Mouse (Mus musculus) liver, embryonic 12.5 days (tissue): Measurements from ENCODE around the gene Tmem218. TPM values are rescaled to one million over a fixed set of nuclear protein-coding genes. Genes with fewer than 3 reads are reported as not detected.

Source experiments
- ATAC-seq: fragments of 200-750 bp; cut with Nextera tagmentation; 2 replicates; pipeline ENCODE4 v1.8.0; 2017; ENCODE audit warnings: moderate number of reproducible peaks, mild to moderate bottlenecking, moderate library complexity
- H3K27ac ChIP-seq: fragments of 300-500 bp; sonication (generic); 2 replicates; pipeline ENCODE4 v1.5.1; 2016; ENCODE audit warnings: mild to moderate bottlenecking
- H3K27me3 ChIP-seq: fragments of 300-500 bp; sonication (generic); replicated peaks from 2 replicates; pipeline ENCODE4 v1.6.1; 2016; ENCODE audit warnings: mild to moderate bottlenecking, moderate library complexity
- H3K36me3 ChIP-seq: fragments of 300-500 bp; sonication (generic); 2 replicates; pipeline ENCODE4 v1.6.1; 2016; ENCODE audit warnings: mild to moderate bottlenecking, moderate library complexity
- H3K4me1 ChIP-seq: fragments of 300-500 bp; sonication (generic); 2 replicates; pipeline ENCODE4 v1.6.1; 2016
- H3K4me2 ChIP-seq: fragments of 300-500 bp; sonication (generic); 2 replicates; pipeline ENCODE4 v1.6.1; 2016; ENCODE audit warnings: mild to moderate bottlenecking, moderate library complexity
- H3K4me3 ChIP-seq: fragments of 300-500 bp; sonication (generic); 2 replicates; pipeline ENCODE4 v1.5.1; 2016; ENCODE audit warnings: mild to moderate bottlenecking, moderate library complexity
- H3K9ac ChIP-seq: fragments of 300-500 bp; sonication (generic); 2 replicates; pipeline ENCODE4 v1.6.1; 2016; ENCODE audit warnings: mild to moderate bottlenecking, moderate library complexity
- H3K9me3 ChIP-seq: fragments of 300-500 bp; sonication (generic); replicated peaks from 2 replicates; pipeline ENCODE4 v1.6.1; 2016; ENCODE audit warnings: mild to moderate bottlenecking, moderate library complexity
- WGBS: fragments of 180-500 bp; shearing (Covaris S2); methylation state at CpG from one replicate; pipeline ENCODE4 v1.1.7; 2016; ENCODE audit not compliant: insufficient replicate concordance; 5-methylcytosine and 5-hydroxymethylcytosine counted together
- polyA plus RNA-seq: library from polyadenylated mRNA; unstranded; fragments of >200 nt; fragmentation: Nextera tagmentation; extraction: Ambion mirVana; gene quantifications from 2 replicates; pipeline ENCODE4 v1.2.1, GENCODE M21; 2016

Tmem218 gene
- 3.9 TPM in 2 replicates for polyA plus RNA-seq

- H3K9ac ChIP-seq = peak within 1 kb of the TSS; percentile 73
- under 1% methylated on average over 21 of the region's 21 CpGs for WGBS
- peaks cover 18% of the 10 kb centered on the region for H3K4me1 ChIP-seq
- H3K36me3 ChIP-seq = no peaks in the 10 kb centered on the region
- H3K27me3 ChIP-seq = no peaks in the 10 kb centered on the region
- H3K27ac ChIP-seq = peak within 1 kb of the TSS; percentile 72
- peak within 1 kb of the TSS; percentile 66 for H3K4me3 ChIP-seq
- H3K4me2 ChIP-seq = peak within 1 kb of the TSS; percentile 82
- H3K9me3 ChIP-seq = no peaks in the 10 kb centered on the region
- ATAC-seq = peak; percentile 100
Observed at GRCm38 (mm10) chr9:37207929-37208411, at the start of gene Tmem218. Gene Tmem218, plus strand, starts transcription at chr9:37208223.

DNA sequence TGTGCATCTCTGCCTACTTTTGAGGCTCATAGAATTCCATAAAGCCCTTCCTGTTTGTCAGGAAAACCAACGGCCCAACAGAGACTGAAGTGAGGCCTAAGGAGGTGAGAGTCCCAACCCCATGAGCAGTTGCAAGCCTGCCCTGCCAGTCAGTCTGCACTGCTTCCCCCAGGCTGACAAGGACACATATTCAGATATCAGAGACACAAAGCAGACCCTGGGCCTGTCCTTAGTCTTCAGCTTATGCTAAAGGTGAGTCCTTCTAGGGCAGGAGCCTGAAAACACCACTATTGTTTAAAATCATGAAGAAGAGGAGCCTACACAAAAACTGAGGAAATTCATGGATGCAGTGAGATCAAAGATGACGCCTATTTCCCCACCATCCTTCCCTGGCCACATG lies 47.3 kb upstream of the Tmem218 start:
- Histone ChIP-seq H3K27ac (no peak overlapping the region), H3K36me3 (no peaks in the 10 kb centered on the region), H3K4me1 (no peaks in the 10 kb centered on the region), H3K27me3 (no peaks in the 10 kb centered on the region; the same call in none of the 2 replicates), H3K9me3 (no peaks in the 10 kb centered on the region), H3K4me3 (no peak overlapping the region), H3K9ac (no peak overlapping the region), H3K4me2 (no peak overlapping the region)
- ATAC-seq = no peak
- 52% methylated on average over 2 of the region's 2 CpGs for WGBS

DNA sequence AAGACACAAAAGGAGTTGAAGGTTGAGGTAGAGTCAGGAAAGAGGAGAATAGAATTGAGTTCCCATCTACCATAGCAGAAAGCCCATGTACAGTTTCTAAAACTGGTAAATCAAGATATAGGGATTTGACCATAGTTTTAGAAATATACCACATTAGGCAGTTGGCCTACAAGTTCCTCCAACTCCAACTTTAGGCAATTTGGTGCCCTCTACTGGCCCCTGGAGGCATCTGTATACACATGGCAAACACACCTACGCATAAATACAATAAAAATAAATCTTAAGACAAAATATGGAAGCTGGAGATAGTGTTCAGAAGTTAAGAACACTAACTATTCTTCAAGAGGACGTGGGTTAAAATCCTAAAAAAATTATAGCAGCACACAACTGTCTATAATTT lies 41.1 kb upstream of the Tmem218 start:
- Histone ChIP-seq H3K9me3 (no peaks in the 10 kb centered on the region), H3K27me3 (no peaks in the 10 kb centered on the region), H3K9ac (no peak overlapping the region), H3K4me2 (no peak overlapping the region), H3K27ac (no peak overlapping the region), H3K4me3 (no peak overlapping the region), H3K4me1 (no peaks in the 10 kb centered on the region), H3K36me3 (no peaks in the 10 kb centered on the region)
- 50% methylated on average over 2 of the region's 2 CpGs for WGBS
- ATAC-seq = no peak

- H3K4me2 ChIP-seq = no peak overlapping the region
- H3K9ac ChIP-seq = no peak overlapping the region
- 55% methylated on average over 5 of the region's 5 CpGs for WGBS
- no peak for ATAC-seq
- H3K4me1 ChIP-seq = no peaks in the 10 kb centered on the region
- H3K27me3 ChIP-seq = peaks cover 12% of the 10 kb centered on the region; the same call in 1 of the 2 replicates
- no peak overlapping the region for H3K27ac ChIP-seq
- no peaks in the 10 kb centered on the region for H3K9me3 ChIP-seq
- no peaks in the 10 kb centered on the region for H3K36me3 ChIP-seq
- no peak overlapping the region for H3K4me3 ChIP-seq
Observed at GRCm38 (mm10) chr9:37173376-37173775, 34.6 kb upstream of the Tmem218 start.

GRCm38 (mm10) chr9:37176002-37176401 lies 32.0 kb upstream of the Tmem218 start:
- H3K36me3 ChIP-seq = no peaks in the 10 kb centered on the region
- ATAC-seq = no peak
- H3K27me3 ChIP-seq = peaks cover 12% of the 10 kb centered on the region; the same call in 1 of the 2 replicates
- no peak overlapping the region for H3K4me2 ChIP-seq
- WGBS = 45% methylated on average over 3 of the region's 3 CpGs
- H3K4me1 ChIP-seq = 0 out of 2 replicates have a peak, but pooled peaks cover 6% of the 10 kb centered on the region
- no peak overlapping the region for H3K27ac ChIP-seq
- no peaks in the 10 kb centered on the region for H3K9me3 ChIP-seq
- H3K4me3 ChIP-seq = no peak overlapping the region
- no peak overlapping the region for H3K9ac ChIP-seq

DNA sequence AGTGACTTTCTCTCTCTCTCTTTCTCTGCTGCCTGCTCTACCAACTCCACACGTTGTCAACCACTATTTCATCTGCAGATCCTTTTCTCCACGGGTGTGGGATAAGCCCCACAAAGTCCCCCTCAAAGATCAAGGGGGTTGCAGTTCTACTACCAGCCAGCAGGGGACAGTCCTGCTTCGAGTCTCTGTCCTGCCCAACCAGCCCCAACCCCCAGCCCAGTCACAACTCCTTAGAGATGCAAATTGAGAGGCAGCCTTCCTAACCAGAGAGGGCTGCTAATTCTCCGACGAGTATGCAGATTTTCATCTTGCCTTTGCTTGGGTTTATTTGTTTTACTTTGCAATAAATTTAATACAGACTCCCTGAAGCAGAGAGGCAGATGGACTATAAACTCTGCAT lies 30.9 kb upstream of the Tmem218 start:
- Histone ChIP-seq H3K36me3 (no peaks in the 10 kb centered on the region), H3K4me1 (0 out of 2 replicates have a peak, but pooled peaks cover 6% of the 10 kb centered on the region), H3K27me3 (peaks cover 12% of the 10 kb centered on the region; the same call in 1 of the 2 replicates), H3K27ac (no peak overlapping the region), H3K9ac (no peak overlapping the region), H3K9me3 (no peaks in the 10 kb centered on the region), H3K4me3 (no peak overlapping the region), H3K4me2 (no peak overlapping the region)
- WGBS = 3% methylated on average over 5 of the region's 5 CpGs
- ATAC-seq = no peak

DNA sequence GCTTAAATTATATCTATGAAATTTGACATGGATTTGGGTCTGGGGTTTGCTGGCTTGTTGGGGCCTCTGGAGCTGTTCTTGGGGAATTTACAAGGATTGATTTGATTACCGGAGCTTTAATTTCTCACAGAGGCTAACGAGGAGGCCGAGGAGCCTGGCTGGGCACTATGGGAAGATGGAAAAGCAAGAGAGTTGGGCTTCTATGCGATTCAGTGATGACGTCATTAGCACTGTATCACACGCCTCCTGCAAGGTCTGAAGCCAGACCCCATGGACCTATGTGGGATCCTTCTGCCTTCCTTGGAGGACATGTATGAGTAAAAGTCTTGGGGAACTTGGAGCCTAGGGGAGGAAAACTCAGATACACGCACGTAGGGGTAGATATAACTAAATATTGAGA lies 30.5 kb upstream of the Tmem218 start:
- H3K27me3 ChIP-seq = peaks cover 12% of the 10 kb centered on the region; the same call in 1 of the 2 replicates
- no peak overlapping the region for H3K4me3 ChIP-seq

DNA sequence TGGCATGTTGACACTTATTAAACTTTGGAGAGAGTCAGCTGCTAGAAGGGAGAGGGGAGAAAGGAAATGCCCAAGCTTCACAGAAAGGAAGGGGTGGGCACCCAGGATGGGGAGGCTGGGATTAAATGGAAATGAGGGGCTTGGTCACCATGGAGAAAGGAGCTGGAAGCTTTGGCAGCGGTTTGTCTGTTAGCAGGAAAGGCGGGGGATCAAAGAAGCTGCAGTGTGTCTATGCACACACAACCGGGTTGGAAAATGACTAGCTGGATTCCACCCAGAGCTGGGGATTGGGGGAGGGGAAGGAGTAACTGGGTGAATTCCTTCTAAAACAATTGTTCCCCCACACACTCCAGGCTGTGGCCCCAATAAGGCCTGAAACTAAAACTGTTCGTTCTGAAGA lies 29.1 kb upstream of the Tmem218 start:
- ATAC-seq = no peak
- no peaks in the 10 kb centered on the region for H3K36me3 ChIP-seq
- no peaks in the 10 kb centered on the region for H3K9me3 ChIP-seq
- no peak overlapping the region for H3K4me3 ChIP-seq
- WGBS = 33% methylated on average over 4 of the region's 4 CpGs
- no peak overlapping the region for H3K9ac ChIP-seq
- H3K4me2 ChIP-seq = no peak overlapping the region
- 0 out of 2 replicates have a peak, but pooled peaks cover 6% of the 10 kb centered on the region for H3K4me1 ChIP-seq
- H3K27me3 ChIP-seq = peaks cover 12% of the 10 kb centered on the region; the same call in 1 of the 2 replicates
- no peak overlapping the region for H3K27ac ChIP-seq

More for the DNA sequence above, 30.5 kb upstream of the Tmem218 start:
- H3K9ac ChIP-seq = no peak overlapping the region
- no peak overlapping the region for H3K27ac ChIP-seq
- WGBS = 54% methylated on average over 8 of the region's 8 CpGs
- no peak overlapping the region for H3K4me2 ChIP-seq
- H3K4me1 ChIP-seq = 0 out of 2 replicates have a peak, but pooled peaks cover 6% of the 10 kb centered on the region
- no peaks in the 10 kb centered on the region for H3K36me3 ChIP-seq
- no peaks in the 10 kb centered on the region for H3K9me3 ChIP-seq
- ATAC-seq = no peak

DNA sequence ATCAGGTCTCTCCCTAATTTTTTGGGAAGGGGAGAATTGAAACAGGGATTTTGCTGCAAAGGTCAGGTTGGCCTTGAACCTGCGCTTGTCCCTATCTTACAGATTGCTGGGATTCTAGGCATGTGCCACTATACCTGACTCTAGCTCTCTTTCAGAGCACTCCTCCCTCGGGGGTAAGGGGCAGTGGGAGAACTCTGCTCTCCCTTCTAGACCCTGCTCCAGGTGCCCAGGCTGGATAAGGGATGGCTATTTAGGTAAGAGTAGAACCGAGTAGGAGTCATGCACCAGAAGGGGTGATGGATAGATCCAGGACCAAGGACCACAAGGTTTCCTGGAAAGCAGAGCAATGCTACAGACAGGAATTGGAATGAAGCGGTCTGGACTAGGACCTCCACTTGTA lies 28.4 kb upstream of the Tmem218 start:
- ATAC-seq = no peak
- Histone ChIP-seq H3K27me3 (peaks cover 10% of the 10 kb centered on the region; the same call in 1 of the 2 replicates), H3K27ac (no peak overlapping the region), H3K9me3 (no peaks in the 10 kb centered on the region), H3K4me1 (0 out of 2 replicates have a peak, but pooled peaks cover 6% of the 10 kb centered on the region), H3K9ac (no peak overlapping the region), H3K36me3 (no peaks in the 10 kb centered on the region), H3K4me3 (no peak overlapping the region), H3K4me2 (no peak overlapping the region)
- WGBS = 63% methylated on average over 4 of the region's 4 CpGs

DNA sequence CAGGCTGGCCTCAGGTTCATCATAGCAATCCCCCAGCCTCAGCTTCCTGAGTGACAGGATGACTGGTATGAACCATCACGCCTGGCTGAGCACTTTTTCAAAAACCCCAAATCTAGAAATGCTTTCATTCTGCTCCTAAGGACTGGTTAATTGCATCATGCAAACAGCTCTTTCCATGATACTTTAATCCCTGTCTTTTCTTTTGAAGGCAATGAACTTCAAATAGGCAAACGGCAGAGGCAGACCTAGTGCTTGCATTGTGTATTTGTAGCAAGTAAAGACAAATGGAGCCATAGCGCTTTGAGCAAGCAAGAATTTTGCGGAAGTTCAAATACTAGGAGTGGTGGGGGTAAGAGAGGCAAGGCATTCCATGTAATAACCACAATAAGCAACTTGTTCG lies 26.4 kb upstream of the Tmem218 start:
- WGBS = 63% methylated on average over 5 of the region's 5 CpGs
- Histone ChIP-seq H3K4me1 (0 out of 2 replicates have a peak, but pooled peaks cover 6% of the 10 kb centered on the region), H3K4me3 (no peak overlapping the region), H3K4me2 (no peak overlapping the region), H3K9me3 (no peaks in the 10 kb centered on the region), H3K27ac (no peak overlapping the region), H3K36me3 (no peaks in the 10 kb centered on the region), H3K27me3 (0 out of 2 replicates have a peak, but pooled peaks cover under 1% of the 10 kb centered on the region), H3K9ac (no peak overlapping the region)
- ATAC-seq = no peak

DNA sequence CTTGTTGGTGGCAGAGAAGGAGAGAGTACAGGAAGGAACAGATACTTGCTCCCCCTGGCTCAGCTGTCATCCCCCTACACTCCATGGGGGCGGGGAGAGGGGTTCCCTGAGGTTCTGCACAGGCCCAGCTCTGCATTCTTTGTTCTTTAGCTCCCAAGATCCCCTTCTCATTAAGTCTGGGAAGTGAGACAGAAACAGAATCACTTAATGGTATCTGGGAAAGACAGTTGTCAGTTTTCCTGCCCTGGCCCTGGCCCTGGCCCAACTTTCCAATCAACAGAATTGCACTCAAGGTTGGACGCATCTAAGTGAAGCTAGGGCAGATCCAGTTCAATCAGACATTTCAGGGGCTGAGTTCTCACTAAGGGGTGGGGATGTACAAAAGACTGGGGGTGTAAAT lies 24.8 kb upstream of the Tmem218 start:
- Histone ChIP-seq H3K27me3 (no peaks in the 10 kb centered on the region), H3K4me2 (no peak overlapping the region), H3K27ac (no peak overlapping the region), H3K4me1 (0 out of 2 replicates have a peak, but pooled peaks cover 6% of the 10 kb centered on the region), H3K9me3 (no peaks in the 10 kb centered on the region), H3K36me3 (no peaks in the 10 kb centered on the region), H3K9ac (no peak overlapping the region), H3K4me3 (no peak overlapping the region)
- ATAC-seq = no peak
- WGBS = 45% methylated on average over 2 of the region's 2 CpGs

- 68% methylated on average over 5 of the region's 5 CpGs for WGBS
- no peaks in the 10 kb centered on the region for H3K9me3 ChIP-seq
- no peaks in the 10 kb centered on the region for H3K4me1 ChIP-seq
- H3K4me2 ChIP-seq = no peak overlapping the region
- no peaks in the 10 kb centered on the region for H3K27me3 ChIP-seq
- H3K36me3 ChIP-seq = no peaks in the 10 kb centered on the region
- no peak overlapping the region for H3K27ac ChIP-seq
- H3K4me3 ChIP-seq = no peak overlapping the region
- H3K9ac ChIP-seq = no peak overlapping the region
- no peak for ATAC-seq
Observed at GRCm38 (mm10) chr9:37187407-37187806, 20.6 kb upstream of the Tmem218 start.

- H3K36me3 ChIP-seq = no peaks in the 10 kb centered on the region
- WGBS = 64% methylated on average over 3 of the region's 3 CpGs
- ATAC-seq = no peak
- no peak overlapping the region for H3K4me3 ChIP-seq
- H3K9ac ChIP-seq = no peak overlapping the region
- no peaks in the 10 kb centered on the region for H3K4me1 ChIP-seq
- H3K4me2 ChIP-seq = no peak overlapping the region
- H3K27ac ChIP-seq = no peak overlapping the region
- H3K9me3 ChIP-seq = no peaks in the 10 kb centered on the region
- H3K27me3 ChIP-seq = no peaks in the 10 kb centered on the region
Observed at GRCm38 (mm10) chr9:37188024-37188423, 20.0 kb upstream of the Tmem218 start.
